Mouse (Mus musculus): ENCODE measurements at regions not wholly inside any gene's neighbourhood (a gene's known extent, or its start where the extent isn't known, plus 50 kb on each side); places are given as distances from the start of the nearest gene placed in this dataset.
A peak's percentile ranks its signal among the peaks of the same experiment; 100 is the strongest.

DNA sequence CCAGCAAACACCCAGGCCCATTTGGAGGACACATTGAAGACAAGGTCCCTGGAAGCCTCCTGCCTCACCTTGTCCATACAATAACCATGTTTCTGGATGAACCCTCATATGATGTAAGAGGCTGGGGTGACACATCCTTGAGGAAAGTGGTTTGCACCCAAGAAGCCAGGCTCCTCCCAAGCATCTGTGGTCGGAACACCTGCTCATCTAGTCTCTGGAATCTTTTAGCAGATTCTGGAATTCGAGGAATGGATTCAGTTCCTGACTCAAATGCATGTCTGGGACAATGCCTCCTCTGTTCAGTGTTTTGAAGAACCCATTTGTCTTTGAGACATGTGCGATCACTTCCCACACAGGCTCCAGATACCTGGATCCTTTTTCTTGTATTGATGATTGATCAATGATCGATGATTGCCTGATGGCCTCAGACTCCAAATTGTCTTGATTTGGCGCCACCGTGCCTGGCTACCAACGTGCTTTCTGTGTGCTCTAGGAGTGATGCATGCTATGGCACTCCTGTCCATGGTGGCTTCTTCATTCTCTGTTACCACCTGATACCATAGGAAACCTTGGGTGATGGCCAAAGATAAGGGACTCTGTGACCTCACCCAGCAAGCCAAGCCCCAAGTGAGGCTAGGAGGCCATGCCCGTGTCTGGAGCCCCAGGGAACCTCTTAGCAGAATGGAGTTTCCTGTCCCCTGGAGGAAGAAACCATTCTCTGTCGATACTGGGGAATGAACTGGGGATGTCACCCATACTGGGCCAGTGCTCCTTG, 126.7 kb downstream of the Mn1 start:
- DNase-seq (ENCODE audit: low spot score in 2 of 2) = no peak

- DNase-seq (ENCODE audit: low spot score in 2 of 2) = no peak
Observed at GRCm38 (mm10) chr5:111553471-111554382, 136.6 kb downstream of the Mn1 start.

DNA sequence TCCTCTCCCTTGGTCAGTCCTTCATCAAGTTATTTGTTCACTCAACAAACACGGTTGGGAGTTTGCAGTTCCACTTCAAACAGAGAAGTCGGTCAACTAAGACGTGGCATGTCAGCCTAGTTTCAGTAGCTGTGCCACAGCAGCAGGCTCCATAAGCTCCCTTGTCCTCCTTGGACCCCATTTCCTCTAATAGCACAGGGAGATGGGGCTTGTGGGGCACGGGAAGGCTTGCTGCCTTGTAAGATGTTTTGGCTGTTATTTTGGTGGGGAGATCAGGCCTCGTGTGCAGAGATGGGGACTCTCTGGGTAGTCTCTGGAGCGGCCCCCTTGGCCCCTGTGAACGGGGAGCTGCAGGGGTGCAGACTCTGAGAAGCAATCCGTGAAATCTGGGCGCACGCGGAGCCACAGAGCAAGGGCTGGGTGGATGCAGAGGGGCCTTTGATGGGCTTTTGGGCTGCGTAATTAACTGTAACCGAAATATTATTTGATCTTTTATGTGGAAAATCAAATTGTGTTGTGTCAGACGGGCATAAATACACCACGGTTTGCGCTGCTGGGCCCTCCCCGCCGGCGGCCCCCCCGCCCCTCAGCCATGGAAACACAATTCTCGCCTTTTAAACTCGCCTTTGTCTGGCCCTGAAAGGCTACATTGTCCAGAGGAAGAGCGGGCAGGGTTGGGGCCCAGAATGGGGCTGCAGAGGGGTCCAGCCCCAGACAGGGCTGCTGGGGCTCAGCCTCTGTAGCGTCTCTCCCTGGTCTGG, 137.6 kb downstream of the Mn1 start:
- no peak for DNase-seq (ENCODE audit: low spot score in 2 of 2)

DNA sequence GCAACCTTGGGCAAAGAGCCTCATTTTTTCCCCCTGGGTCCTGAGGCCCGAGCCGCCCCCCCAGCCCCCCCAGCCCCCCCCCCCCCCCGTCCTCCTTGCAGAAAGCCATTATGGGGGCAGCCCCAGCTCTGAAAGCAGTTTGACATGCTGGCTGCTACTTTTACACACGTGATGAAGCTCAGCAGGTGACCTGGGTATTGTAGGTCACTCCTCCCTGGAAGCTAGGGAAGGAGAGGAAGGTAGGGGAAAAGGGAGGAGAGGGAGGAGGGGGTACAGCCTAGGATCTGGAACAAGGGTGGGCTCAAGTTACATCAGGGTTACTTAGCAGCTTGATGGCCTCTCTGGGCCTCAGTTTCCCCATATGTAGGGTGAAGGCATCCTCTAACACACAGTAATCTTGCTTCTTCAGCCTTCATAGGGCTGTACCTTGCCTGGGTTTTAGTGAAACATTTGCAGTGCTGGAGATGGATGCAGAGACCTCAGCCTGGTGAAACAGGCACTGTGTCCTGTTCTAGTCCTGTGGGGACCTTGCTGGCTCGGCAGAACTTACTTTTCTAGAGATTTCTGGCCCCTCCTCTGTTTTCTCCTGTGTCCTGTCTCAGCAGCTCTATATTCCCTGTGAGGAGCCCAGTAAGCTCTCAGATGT, 138.3 kb downstream of the Mn1 start:
- no peak for DNase-seq (ENCODE audit: low spot score in 2 of 2)

- no peak for DNase-seq (ENCODE audit: low spot score in 2 of 2)
Observed at GRCm38 (mm10) chr5:111555981-111556380, 138.8 kb downstream of the Mn1 start.

DNA sequence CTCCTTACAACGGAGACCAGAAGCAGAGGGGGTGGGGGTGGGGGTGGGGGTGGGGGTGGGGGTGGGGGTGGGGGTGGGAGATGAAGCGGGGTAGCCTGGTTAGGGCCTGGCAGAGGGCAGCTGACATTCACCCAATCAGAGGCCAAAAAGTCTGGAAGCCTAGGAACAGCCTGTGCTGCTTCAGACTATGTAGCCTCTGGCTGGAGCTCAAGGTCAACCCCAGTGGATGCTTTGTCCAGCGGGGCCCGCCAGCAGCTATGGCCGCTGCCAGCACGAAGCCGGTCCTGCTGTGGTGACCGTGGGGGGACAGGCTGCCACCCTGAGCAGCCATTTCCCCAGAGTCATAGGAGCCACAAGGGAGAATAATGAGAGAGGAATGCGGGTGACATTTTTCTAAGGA, 143.3 kb downstream of the Mn1 start:
- no peak for DNase-seq (ENCODE audit: low spot score in 2 of 2)

GRCm38 (mm10) chr5:111561301-111561700, 144.1 kb downstream of the Mn1 start:
- DNase-seq (ENCODE audit: low spot score in 2 of 2) = no peak

DNA sequence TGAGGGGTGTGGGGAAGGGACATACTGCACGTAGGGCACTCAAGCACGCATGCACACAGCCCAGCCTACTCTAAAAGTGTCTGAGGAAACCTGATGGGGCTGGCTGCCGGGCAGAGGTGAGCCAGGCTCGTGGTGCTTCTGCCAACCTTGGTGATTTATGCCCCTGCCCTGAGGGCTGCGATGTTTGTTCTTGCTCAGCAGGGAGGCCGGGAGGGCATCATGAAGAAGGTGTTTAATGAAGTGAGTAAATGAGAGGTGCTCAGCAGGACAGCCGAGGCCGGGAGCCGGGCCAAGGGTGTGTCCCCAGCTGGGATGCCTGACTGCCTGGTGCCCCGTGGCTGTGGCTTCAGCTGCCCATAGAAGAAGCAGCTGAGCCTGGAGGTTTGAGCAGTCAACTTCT, 153.7 kb downstream of the Mn1 start:
- DNase-seq (ENCODE audit: low spot score in 2 of 2) = no peak

DNA sequence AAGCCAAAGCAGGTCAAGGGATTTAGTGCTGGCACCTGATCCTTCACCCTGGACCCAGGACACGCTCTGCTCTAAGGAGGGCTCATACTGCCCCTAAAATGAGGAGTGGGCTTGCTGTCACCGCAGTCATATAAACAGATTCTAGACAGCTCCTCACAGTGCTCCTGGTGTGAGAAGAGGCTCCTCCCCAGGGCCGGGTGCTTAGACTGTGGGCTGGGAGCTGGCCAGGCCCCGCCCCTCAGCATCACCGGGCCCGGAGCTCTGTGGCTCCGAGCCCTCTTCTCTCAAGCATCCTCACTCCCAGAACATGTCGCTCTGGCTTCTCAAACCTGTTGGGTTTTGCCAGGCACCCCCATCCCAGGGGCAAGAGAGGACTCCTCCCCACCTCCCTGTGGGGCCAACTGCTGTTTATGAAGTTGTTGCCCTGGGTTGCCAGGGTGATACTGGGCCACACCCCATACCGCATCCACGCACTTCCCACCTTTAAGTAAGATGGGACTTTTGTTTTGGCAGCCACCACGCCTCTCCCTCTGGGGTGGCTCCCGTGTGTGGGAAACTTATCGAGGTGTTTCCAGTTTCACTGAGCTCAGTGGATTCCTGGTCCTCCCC, 156.2 kb downstream of the Mn1 start:
- DNase-seq (ENCODE audit: low spot score in 2 of 2) = no peak

DNA sequence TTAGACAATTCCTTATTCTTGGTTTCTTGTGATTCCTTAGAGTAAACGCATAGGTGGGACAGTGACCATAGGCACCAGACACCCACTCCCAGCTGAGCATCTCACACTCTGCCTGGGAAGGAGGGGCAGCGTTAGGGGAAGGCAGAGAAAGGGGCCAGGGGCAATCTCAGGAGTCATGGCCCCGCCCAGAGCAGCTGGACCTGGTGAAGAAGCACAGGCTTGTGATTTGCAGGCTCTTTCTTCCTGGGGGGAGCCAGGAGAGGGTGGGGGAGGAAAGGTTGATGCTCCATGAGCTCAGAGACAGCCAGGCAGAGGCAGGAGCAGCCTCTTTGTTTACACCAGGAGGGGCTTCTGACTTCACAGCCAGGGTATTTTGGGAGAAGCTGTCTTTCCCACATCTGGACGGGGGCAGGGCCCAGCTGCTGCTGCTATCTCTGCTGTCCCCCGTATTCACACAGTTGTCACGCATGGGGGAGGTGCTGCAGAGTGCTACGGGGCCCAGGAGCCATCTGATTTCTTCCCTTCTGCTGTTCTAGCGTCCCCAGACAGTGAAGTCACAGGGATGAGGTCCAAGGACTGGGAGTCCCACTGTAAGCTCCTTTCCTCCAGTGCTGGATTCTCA, 157.2 kb downstream of the Mn1 start:
- no peak for DNase-seq (ENCODE audit: low spot score in 2 of 2)

- no peak for DNase-seq (ENCODE audit: low spot score in 2 of 2)
Observed at GRCm38 (mm10) chr5:111575376-111575775, 158.2 kb downstream of the Mn1 start.

- DNase-seq (ENCODE audit: low spot score in 2 of 2) = no peak
Observed at GRCm38 (mm10) chr5:111577441-111577840, 156.3 kb upstream of the Gm26897 start.

GRCm38 (mm10) chr5:111578088-111578487, 155.6 kb upstream of the Gm26897 start:
- DNase-seq (ENCODE audit: low spot score in 2 of 2) = no peak

DNA sequence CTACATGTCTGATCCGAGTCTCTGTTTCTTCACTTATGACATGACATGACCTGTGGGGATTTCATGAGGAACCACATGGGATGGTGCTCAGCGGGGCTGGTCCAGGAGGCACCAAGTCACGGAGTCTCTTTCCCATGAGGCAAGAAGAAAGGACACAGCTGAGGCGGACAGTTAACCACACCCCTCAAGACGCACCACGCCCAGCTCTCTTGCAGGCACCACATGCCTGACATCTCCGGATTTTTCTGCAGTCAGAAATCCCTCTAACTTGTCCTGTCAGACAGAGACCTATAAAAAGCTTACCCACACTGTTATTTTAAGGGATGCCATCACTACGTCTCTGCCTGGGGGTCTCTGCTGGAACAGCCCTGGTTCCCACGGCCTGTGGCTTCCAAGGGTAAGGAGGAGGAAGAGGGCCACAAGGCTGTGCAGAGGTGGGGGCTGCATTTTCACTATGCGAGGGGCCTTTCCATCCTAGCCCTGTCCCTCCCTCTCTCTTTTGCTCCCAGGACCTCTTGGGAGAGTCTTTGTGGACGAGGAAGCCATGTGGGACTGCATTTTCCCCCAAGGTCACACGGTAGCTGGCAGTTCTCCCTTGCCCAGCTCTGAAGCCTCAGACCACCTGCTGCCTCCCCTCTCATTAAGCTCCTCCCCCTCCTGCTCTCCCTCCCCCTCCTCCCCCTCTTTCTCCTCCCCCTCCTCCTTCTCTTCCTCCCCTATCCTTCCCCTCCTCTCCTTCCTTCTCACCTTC, 154.6 kb upstream of the Gm26897 start:
- DNase-seq (ENCODE audit: low spot score in 2 of 2) = no peak

DNA sequence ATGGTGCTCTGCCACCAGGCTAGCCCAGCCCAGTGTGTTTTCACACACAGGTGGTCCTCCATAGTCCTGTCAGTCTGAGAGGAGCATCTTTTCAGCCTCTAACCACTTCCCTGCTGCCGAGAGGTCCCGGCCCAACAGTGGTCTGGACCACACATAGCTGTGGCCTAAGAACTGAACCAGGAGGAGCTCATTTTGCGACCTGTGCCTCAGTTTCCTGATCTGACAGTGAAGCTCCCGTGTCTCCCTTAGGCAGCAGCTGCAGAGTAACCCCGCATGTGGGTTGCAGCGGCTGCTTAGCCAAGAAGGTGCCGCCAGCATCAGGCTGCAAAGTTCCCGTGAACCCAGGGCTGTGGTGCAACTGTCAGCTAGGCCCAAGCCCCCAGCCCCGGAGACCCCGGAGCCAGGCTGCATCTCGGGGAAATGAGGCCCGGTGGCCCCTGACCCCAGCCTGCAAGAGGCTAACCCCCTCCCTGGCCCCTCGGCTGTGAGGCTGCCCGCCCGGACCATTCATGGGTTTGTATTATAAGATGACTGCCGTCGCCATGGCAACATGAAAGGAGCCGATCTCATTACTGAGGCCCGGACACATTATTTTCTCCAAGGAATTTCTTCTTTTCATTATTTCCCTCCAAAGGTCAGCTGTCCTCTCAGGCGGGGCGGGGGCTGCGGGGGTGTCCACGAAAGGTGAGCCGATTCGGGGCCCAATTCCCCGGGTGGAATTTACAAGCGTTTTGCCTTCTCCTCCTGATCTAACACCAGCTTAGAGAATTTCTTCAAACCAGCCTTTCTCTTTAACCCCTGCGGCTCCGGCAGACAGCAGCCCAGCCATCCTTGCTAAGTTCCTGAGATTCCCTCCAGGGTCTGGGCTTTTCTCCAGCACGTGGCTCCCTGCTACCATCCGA, 152.6 kb upstream of the Gm26897 start:
- peak; percentile 34 to 61 for DNase-seq (ENCODE audit: low spot score in 2 of 2)

DNA sequence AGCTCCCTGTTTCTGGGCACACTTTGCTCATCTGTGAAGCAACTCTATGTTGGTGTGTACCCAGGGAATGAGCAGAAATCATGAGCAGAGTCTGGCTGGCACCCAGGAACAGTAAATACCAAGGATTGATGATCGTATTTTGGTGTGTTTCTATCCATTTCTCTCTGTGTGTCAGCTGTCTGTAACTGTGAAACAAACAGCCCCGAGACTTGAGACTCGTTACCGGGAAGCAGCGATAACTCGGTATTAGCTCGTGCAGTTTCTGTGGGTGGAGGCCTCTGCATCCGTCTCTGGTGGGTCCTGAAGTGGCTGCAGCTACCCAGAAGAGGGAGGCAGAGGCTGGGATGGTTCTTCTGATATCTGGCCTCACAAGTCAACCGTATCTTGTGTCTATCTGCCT, 151.7 kb upstream of the Gm26897 start:
- DNase-seq (ENCODE audit: low spot score in 2 of 2) = peak in 1 of 2 experiments; percentile 30

DNA sequence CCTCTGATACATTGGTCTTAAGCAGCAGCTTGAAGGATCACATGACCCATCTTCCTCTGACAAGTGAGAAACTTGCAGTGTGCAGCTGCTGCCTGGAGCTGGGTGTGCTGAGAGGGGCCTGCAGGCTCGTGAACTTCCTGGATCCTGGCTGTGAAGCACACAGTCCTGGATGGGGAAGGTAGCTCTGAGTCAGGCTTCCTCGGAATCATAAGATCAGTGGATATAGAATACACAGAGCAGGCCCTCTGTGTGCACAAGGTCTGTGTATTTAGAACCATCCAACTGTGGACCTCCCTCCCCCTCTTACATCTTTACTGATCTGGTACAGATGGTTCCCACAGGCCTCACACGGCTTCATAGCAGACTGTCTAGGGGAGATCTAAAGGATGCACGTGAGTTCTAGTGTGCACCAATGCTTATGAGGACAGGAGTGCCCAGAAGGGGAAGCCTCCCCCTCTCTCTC, 143.1 kb upstream of the Gm26897 start:
- DNase-seq (ENCODE audit: low spot score in 2 of 2) = no peak

- DNase-seq (ENCODE audit: low spot score in 2 of 2) = no peak
Observed at GRCm38 (mm10) chr5:111592807-111593206, 140.9 kb upstream of the Gm26897 start.

DNA sequence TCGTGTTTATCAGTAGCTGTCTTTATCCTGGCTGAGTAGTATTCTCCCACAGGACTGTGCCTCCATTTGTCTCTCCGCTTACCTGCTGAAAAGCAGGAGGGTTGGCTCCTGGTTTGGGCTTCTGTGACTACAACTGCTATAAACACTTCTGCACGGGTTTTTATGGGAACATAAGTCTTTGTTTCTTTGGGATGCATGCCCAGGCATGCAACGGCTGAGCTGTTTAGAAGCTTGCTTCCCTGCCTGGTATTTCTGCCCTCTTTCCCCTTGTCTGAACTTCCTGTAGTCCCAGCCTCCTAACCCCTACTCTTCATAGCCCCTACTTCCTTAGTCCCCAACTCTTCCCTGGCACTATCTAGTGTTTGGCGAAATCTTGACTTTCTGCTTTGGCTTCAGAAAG, 139.6 kb upstream of the Gm26897 start:
- no peak for DNase-seq (ENCODE audit: low spot score in 2 of 2)
